11 mouse cellular contexts compared by ENCODE assay signal in genomic region chr14:121426743-121427142, GRCm38 (mm10). TPM values are rescaled to one million over a fixed set of nuclear protein-coding genes. Genes with fewer than 3 reads are reported as not detected.
DNase-seq lines count a peak whose midpoint lies in the region; ATAC-seq lines count a peak whose summit lies in the region.
"Had no signal": no experiment of that assay in that cellular context is flagged by ENCODE, and none has a peak within 500 bp of the region (broad histone marks: within the 10 kb centered on the region; RNA-seq: fewer than 3 reads in every experiment).

No protein-coding gene starts in this region.

- H3K27me3 ChIP-seq in kidney, embryonic 15.5 days: no peaks in the 10 kb centered on the region

- no peak for ATAC-seq in kidney, embryonic 15.5 days (replicated peaks; ENCODE audit: low FRiP score)

- no peak overlapping the region for H3K9ac ChIP-seq in kidney, embryonic 15.5 days

- peaks cover 6% of the 10 kb centered on the region; the same call in 1 of the 2 replicates for H3K9me3 ChIP-seq in kidney, embryonic 15.5 days (replicated peaks)

- H3K4me2 ChIP-seq in kidney, embryonic 15.5 days: no peak overlapping the region

- H3K36me3 ChIP-seq in kidney, embryonic 15.5 days: no peaks in the 10 kb centered on the region

- H3K4me1 ChIP-seq in kidney, embryonic 15.5 days: 0 out of 2 replicates have a peak, but pooled peaks cover 6% of the 10 kb centered on the region

- no peak overlapping the region for H3K27ac ChIP-seq in kidney, embryonic 15.5 days

- H3K4me3 ChIP-seq in kidney, embryonic 15.5 days (replicated peaks): no peak overlapping the region
- H3K4me3 ChIP-seq: erythroblast, embryonic 14.5 days; myocyte had no signal

- peak; percentile 36 for DNase-seq in embryo, embryonic 10.5 days (ENCODE audit: low spot score)
- DNase-seq in embryo, embryonic 9.5 days (ENCODE audit: extremely low spot score): no peak
- DNase-seq in 416B (ENCODE audit: low read depth) (peak; percentile 66), ZHBTc4 (ENCODE audit: low read depth, low spot score) (peak; percentile 79)
- peak; percentile 62 for DNase-seq in lung, postnatal 36 days
- no peak for DNase-seq in right cerebral cortex, postnatal 10 days (ENCODE audit: low spot score in 2 of 2)
- DNase-seq in urinary bladder, postnatal 10 days (ENCODE audit: low spot score): no peak
- DNase-seq: cerebellum, adult 11 months had no signal

RNA-seq across cellular contexts. Expression of gene Stk24, which starts 46.9 kb away (rescaled TPM):
- polyA plus RNA-seq in kidney, embryonic 15.5 days (2015; fragmentation: Nextera tagmentation; extraction: Ambion mirVana): 37.9 and 39.3 TPM in 2 replicates

Comparison
In these comparisons a context has a peak if more than half of its experiments do, and no peak if none do; other contexts are left out.
1. DNase-seq: peak in embryo, embryonic 10.5 days (single experiment), 416B (single experiment), ZHBTc4 (single experiment) and lung, postnatal 36 days (single experiment); none in embryo, embryonic 9.5 days (single experiment), right cerebral cortex, postnatal 10 days (0 of 2) and urinary bladder, postnatal 10 days (single experiment).